Mouse (Mus musculus): ENCODE results near the gene Shc3. TPM values are rescaled to one million over a fixed set of nuclear protein-coding genes. Genes with fewer than 3 reads are reported as not detected.

The Shc3 gene
- polyA plus RNA-seq, 1 experiment = 1.1 TPM

- Histone ChIP-seq H3K27me3 (replicated peaks; ENCODE audit: control insufficient read depth, insufficient read depth, low read length) (peaks cover 6% of the 10 kb centered on the region; the same call in 1 of the 2 replicates), H3K36me3 (ENCODE audit: control insufficient read depth, insufficient read depth, low read length) (no peaks in the 10 kb centered on the region), H3K27ac (ENCODE audit: insufficient read depth, low read depth, low read length) (no peak overlapping the region), H3K4me1 (ENCODE audit: control insufficient read depth, insufficient read depth, low read length) (no peaks in the 10 kb centered on the region), H3K4me3 (ENCODE audit: insufficient read depth, low read depth, low read length) (no peak overlapping the region)
- DNase-seq = no peak
- no peak for TF ChIP-seq POLR2A (IDR thresholded peaks at IDR 0.05; ENCODE audit: low read depth, low read length)
- TF ChIP-seq CTCF (conservative IDR thresholded peaks at IDR 0.05; ENCODE audit: insufficient read depth, insufficient read length, low read depth, low read length) = no peak
- WGBS = 6% methylated on average over 7 of the region's 7 CpGs
Observed at GRCm38 (mm10) chr13:51569685-51570068, 458 bp upstream of the Shc3 start.

DNA sequence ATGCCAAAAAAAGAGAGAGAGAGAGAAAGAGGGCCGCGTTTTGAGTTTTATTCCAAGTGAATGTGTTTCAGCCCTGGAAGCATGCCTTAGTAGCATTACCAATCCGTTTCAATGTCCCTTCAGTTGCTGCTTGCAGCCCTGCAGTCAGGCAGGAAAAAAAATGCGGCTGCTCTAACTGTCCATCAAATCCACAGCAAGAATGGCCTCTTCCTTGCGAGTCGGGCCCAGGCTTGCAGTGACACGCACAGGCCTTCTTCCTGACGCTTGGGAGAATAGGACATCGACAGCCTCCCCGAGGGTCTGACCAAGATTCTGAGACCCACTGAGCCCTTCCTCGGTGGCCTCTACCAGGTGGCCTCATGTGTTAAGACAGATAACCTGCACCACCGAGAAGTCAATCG lies 718 bp downstream of the Shc3 start:
- H3K27ac ChIP-seq (ENCODE audit: insufficient read depth, low read depth, low read length) = no peak overlapping the region
- no peak for TF ChIP-seq POLR2A (IDR thresholded peaks at IDR 0.05; ENCODE audit: low read depth, low read length)
- no peak for TF ChIP-seq CTCF (conservative IDR thresholded peaks at IDR 0.05; ENCODE audit: insufficient read depth, insufficient read length, low read depth, low read length)
- peak overlapping the region; percentile 44 for H3K4me3 ChIP-seq (ENCODE audit: insufficient read depth, low read depth, low read length)
- H3K27me3 ChIP-seq (replicated peaks; ENCODE audit: control insufficient read depth, insufficient read depth, low read length) = peaks cover 6% of the 10 kb centered on the region; the same call in 1 of the 2 replicates
- no peak for DNase-seq
- 19% methylated on average over 13 of the region's 13 CpGs for WGBS
- H3K4me1 ChIP-seq (ENCODE audit: control insufficient read depth, insufficient read depth, low read length) = no peaks in the 10 kb centered on the region
- no peaks in the 10 kb centered on the region for H3K36me3 ChIP-seq (ENCODE audit: control insufficient read depth, insufficient read depth, low read length)

DNA sequence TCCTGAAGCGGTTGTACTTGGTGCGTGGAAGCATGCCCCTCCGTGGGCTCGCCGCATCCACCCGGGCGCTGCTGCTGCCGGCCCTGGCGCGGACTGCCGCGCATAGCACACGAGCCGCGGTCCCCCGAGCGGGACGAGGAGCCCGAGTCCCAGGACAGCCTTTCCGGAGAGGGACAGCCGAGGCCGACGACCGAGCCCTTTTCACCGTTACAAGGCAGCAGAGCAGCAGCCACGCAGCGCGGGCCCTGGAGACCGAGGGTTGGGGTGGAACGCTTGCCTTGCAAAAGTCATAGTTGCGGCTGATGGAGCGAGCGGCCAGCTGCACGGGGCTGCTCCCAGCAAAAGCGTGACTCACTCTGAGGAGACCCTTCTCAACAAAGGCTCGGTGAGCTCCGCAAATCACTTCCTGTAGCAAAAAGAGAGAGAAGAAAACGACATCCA lies 1.8 kb downstream of the Shc3 start:
- peak overlapping the region; percentile 26 for H3K4me3 ChIP-seq (ENCODE audit: insufficient read depth, low read depth, low read length)
- peaks cover 6% of the 10 kb centered on the region; the same call in 1 of the 2 replicates for H3K27me3 ChIP-seq (replicated peaks; ENCODE audit: control insufficient read depth, insufficient read depth, low read length)
- DNase-seq = no peak

GRCm38 (mm10) chr13:51567078-51567395 lies 2.2 kb downstream of the Shc3 start:
- no peaks in the 10 kb centered on the region for H3K4me1 ChIP-seq (ENCODE audit: control insufficient read depth, insufficient read depth, low read length)
- no peak for DNase-seq
- 2% methylated on average over 42 of the region's 42 CpGs for WGBS
- H3K36me3 ChIP-seq (ENCODE audit: control insufficient read depth, insufficient read depth, low read length) = no peaks in the 10 kb centered on the region
- peak overlapping the region; percentile 26; the same call in 1 of the 2 replicates for H3K4me3 ChIP-seq (ENCODE audit: insufficient read depth, low read depth, low read length)
- H3K27me3 ChIP-seq (replicated peaks; ENCODE audit: control insufficient read depth, insufficient read depth, low read length) = peaks cover 6% of the 10 kb centered on the region; the same call in 1 of the 2 replicates
- no peak for TF ChIP-seq POLR2A (IDR thresholded peaks at IDR 0.05; ENCODE audit: low read depth, low read length)
- no peak for TF ChIP-seq CTCF (conservative IDR thresholded peaks at IDR 0.05; ENCODE audit: insufficient read depth, insufficient read length, low read depth, low read length)
- no peak overlapping the region for H3K27ac ChIP-seq (ENCODE audit: insufficient read depth, low read depth, low read length)

More for the DNA sequence above, 1.8 kb downstream of the Shc3 start:
- WGBS = 1% methylated on average over 38 of the region's 38 CpGs
- Histone ChIP-seq H3K36me3 (ENCODE audit: control insufficient read depth, insufficient read depth, low read length) (no peaks in the 10 kb centered on the region), H3K27ac (ENCODE audit: insufficient read depth, low read depth, low read length) (no peak overlapping the region), H3K4me1 (ENCODE audit: control insufficient read depth, insufficient read depth, low read length) (no peaks in the 10 kb centered on the region)
- TF ChIP-seq POLR2A (IDR thresholded peaks at IDR 0.05; ENCODE audit: low read depth, low read length) = no peak
- no peak for TF ChIP-seq CTCF (conservative IDR thresholded peaks at IDR 0.05; ENCODE audit: insufficient read depth, insufficient read length, low read depth, low read length)

GRCm38 (mm10) chr13:51566371-51567077 lies 2.7 kb downstream of the Shc3 start:
- no peaks in the 10 kb centered on the region for H3K4me1 ChIP-seq (ENCODE audit: control insufficient read depth, insufficient read depth, low read length)
- TF ChIP-seq POLR2A (IDR thresholded peaks at IDR 0.05; ENCODE audit: low read depth, low read length) = no peak
- TF ChIP-seq CTCF (conservative IDR thresholded peaks at IDR 0.05; ENCODE audit: insufficient read depth, insufficient read length, low read depth, low read length) = no peak
- 20% methylated on average over 22 of the region's 22 CpGs for WGBS
- H3K36me3 ChIP-seq (ENCODE audit: control insufficient read depth, insufficient read depth, low read length) = no peaks in the 10 kb centered on the region
- H3K27me3 ChIP-seq (replicated peaks; ENCODE audit: control insufficient read depth, insufficient read depth, low read length) = peaks cover 6% of the 10 kb centered on the region; the same call in 1 of the 2 replicates
- no peak overlapping the region for H3K27ac ChIP-seq (ENCODE audit: insufficient read depth, low read depth, low read length)
- H3K4me3 ChIP-seq (ENCODE audit: insufficient read depth, low read depth, low read length) = no peak overlapping the region
- no peak for DNase-seq

- WGBS = 82% methylated on average over 6 of the region's 6 CpGs
- Histone ChIP-seq H3K27ac (ENCODE audit: insufficient read depth, low read depth, low read length) (no peak overlapping the region), H3K36me3 (ENCODE audit: control insufficient read depth, insufficient read depth, low read length) (no peaks in the 10 kb centered on the region), H3K4me3 (ENCODE audit: insufficient read depth, low read depth, low read length) (no peak overlapping the region), H3K4me1 (ENCODE audit: control insufficient read depth, insufficient read depth, low read length) (no peaks in the 10 kb centered on the region), H3K27me3 (replicated peaks; ENCODE audit: control insufficient read depth, insufficient read depth, low read length) (peaks cover 6% of the 10 kb centered on the region; the same call in 1 of the 2 replicates)
- TF ChIP-seq CTCF (conservative IDR thresholded peaks at IDR 0.05; ENCODE audit: insufficient read depth, insufficient read length, low read depth, low read length) = no peak
- TF ChIP-seq POLR2A (IDR thresholded peaks at IDR 0.05; ENCODE audit: low read depth, low read length) = no peak
- no peak for DNase-seq
Observed at GRCm38 (mm10) chr13:51564741-51565140, 4.5 kb downstream of the Shc3 start.

DNA sequence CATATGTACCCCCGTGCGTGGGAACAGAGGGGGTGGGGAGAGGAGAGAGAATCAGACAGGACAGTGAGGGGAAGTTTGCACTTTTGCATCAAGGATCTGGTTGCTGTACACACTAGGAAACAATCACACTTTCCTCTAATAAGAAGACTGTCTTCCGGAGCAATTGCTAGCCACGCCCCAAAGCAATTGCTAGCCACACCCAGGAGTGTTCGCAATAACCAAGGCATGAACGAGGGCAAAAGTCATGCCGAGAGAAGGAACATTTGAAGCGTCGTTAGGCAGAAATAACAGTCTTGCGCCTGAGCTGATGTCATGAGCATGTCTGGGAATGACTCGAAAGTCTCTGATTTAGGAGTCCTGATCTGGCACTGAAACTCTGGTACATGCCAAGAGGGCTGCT lies 15.9 kb downstream of the Shc3 start:
- Histone ChIP-seq H3K36me3 (ENCODE audit: control insufficient read depth, insufficient read depth, low read length) (no peaks in the 10 kb centered on the region), H3K4me1 (ENCODE audit: control insufficient read depth, insufficient read depth, low read length) (no peaks in the 10 kb centered on the region), H3K27me3 (replicated peaks; ENCODE audit: control insufficient read depth, insufficient read depth, low read length) (no peaks in the 10 kb centered on the region), H3K4me3 (ENCODE audit: insufficient read depth, low read depth, low read length) (no peak overlapping the region), H3K27ac (ENCODE audit: insufficient read depth, low read depth, low read length) (no peak overlapping the region)
- no peak for DNase-seq
- no peak for TF ChIP-seq CTCF (conservative IDR thresholded peaks at IDR 0.05; ENCODE audit: insufficient read depth, insufficient read length, low read depth, low read length)
- no peak for TF ChIP-seq POLR2A (IDR thresholded peaks at IDR 0.05; ENCODE audit: low read depth, low read length)
- 57% methylated on average over 11 of the region's 11 CpGs for WGBS

Measured in kidney, adult 2 months (tissue).